In genomic region chr2:164435216-164436090, GRCm38 (mm10) we compare ENCODE assay signal across 13 mouse cellular contexts. TPM values are rescaled to one million over a fixed set of nuclear protein-coding genes. Genes with fewer than 3 reads are reported as not detected.
DNase-seq lines count a peak whose midpoint lies in the region; ATAC-seq lines count a peak whose summit lies in the region.
"Had no signal": no experiment of that assay in that cellular context is flagged by ENCODE, and none has a peak within 500 bp of the region (broad histone marks: within the 10 kb centered on the region; RNA-seq: fewer than 3 reads in every experiment).

No protein-coding gene starts in this region.

- 23% methylated on average over 5 of the region's 5 CpGs for WGBS in liver, embryonic 11.5 days
- WGBS in liver, embryonic 12.5 days (ENCODE audit: insufficient replicate concordance), result 17% methylated on average over 5 of the region's 5 CpGs
- 21% methylated on average over 5 of the region's 5 CpGs for WGBS in embryonic facial prominence, embryonic 13.5 days
- WGBS in limb, embryonic 10.5 days, result 53% methylated on average over 5 of the region's 5 CpGs
- WGBS in stomach, embryonic 14.5 days, result 35% methylated on average over 5 of the region's 5 CpGs

- H3K4me1 ChIP-seq in liver, embryonic 11.5 days (replicated peaks; ENCODE audit: control insufficient read depth, insufficient read depth, low read length), result peaks cover 43% of the 10 kb centered on the region
- H3K4me1 ChIP-seq in liver, embryonic 12.5 days, result peaks cover 23% of the 10 kb centered on the region
- peaks cover 98% of the 10 kb centered on the region for H3K4me1 ChIP-seq in embryonic facial prominence, embryonic 13.5 days
- H3K4me1 ChIP-seq in limb, embryonic 10.5 days, result peaks cover 87% of the 10 kb centered on the region
- peaks cover 85% of the 10 kb centered on the region for H3K4me1 ChIP-seq in stomach, embryonic 14.5 days (ENCODE audit: control insufficient read depth, insufficient read depth, low read length)
- H3K4me1 ChIP-seq: forebrain, embryonic 15.5 days; midbrain, embryonic 13.5 days had no signal

- no peak overlapping the region; the same call in 1 of the 2 replicates for H3K27ac ChIP-seq in liver, embryonic 11.5 days (ENCODE audit: low read depth, low read length)
- H3K27ac ChIP-seq in liver, embryonic 12.5 days, result no peak overlapping the region
- peak overlapping the region; percentile 79; the same call in 1 of the 2 replicates for H3K27ac ChIP-seq in embryonic facial prominence, embryonic 13.5 days
- H3K27ac ChIP-seq in limb, embryonic 10.5 days, result peak overlapping the region; percentile 54; the same call in 1 of the 2 replicates
- H3K27ac ChIP-seq in stomach, embryonic 14.5 days (ENCODE audit: low read length), result peak overlapping the region; percentile 82; the same call in 1 of the 2 replicates
- H3K27ac ChIP-seq: forebrain, embryonic 15.5 days; midbrain, embryonic 13.5 days had no signal

- H3K36me3 ChIP-seq in liver, embryonic 11.5 days (ENCODE audit: control insufficient read depth, insufficient read depth, low read length), result no peaks in the 10 kb centered on the region
- H3K36me3 ChIP-seq in liver, embryonic 12.5 days, result no peaks in the 10 kb centered on the region
- no peaks in the 10 kb centered on the region; the same call in 1 of the 2 replicates for H3K36me3 ChIP-seq in embryonic facial prominence, embryonic 13.5 days
- no peaks in the 10 kb centered on the region for H3K36me3 ChIP-seq in limb, embryonic 10.5 days
- no peaks in the 10 kb centered on the region for H3K36me3 ChIP-seq in stomach, embryonic 14.5 days (ENCODE audit: control insufficient read depth, insufficient read depth, low read length)
- H3K36me3 ChIP-seq: forebrain, embryonic 15.5 days; midbrain, embryonic 13.5 days had no signal

- ATAC-seq in liver, embryonic 11.5 days (replicated peaks; ENCODE audit: low FRiP score), result no peak
- ATAC-seq in liver, embryonic 12.5 days, result no peak
- no peak for ATAC-seq in embryonic facial prominence, embryonic 13.5 days (ENCODE audit: insufficient number of reproducible peaks, insufficient read depth, low FRiP score, low TSS enrichment, low read depth)
- no peak for ATAC-seq in stomach, embryonic 14.5 days (ENCODE audit: insufficient number of reproducible peaks, insufficient read depth, low FRiP score, low read depth)
- ATAC-seq in granulocyte monocyte progenitor cell, adult 5-6 weeks (replicated peaks; ENCODE audit: poor library complexity, severe bottlenecking), result no peak
- ATAC-seq: forebrain, embryonic 15.5 days; midbrain, embryonic 13.5 days had no signal

- no peaks in the 10 kb centered on the region for H3K9me3 ChIP-seq in liver, embryonic 11.5 days (ENCODE audit: control insufficient read depth, low read length)
- no peaks in the 10 kb centered on the region for H3K9me3 ChIP-seq in liver, embryonic 12.5 days (replicated peaks)
- no peaks in the 10 kb centered on the region for H3K9me3 ChIP-seq in embryonic facial prominence, embryonic 13.5 days
- H3K9me3 ChIP-seq in limb, embryonic 10.5 days (replicated peaks), result no peaks in the 10 kb centered on the region
- H3K9me3 ChIP-seq in stomach, embryonic 14.5 days (ENCODE audit: control insufficient read depth, low read depth, low read length), result no peaks in the 10 kb centered on the region
- H3K9me3 ChIP-seq: forebrain, embryonic 15.5 days; midbrain, embryonic 13.5 days had no signal

- no peak overlapping the region for H3K4me3 ChIP-seq in liver, embryonic 11.5 days (ENCODE audit: low read depth, low read length)
- no peak overlapping the region for H3K4me3 ChIP-seq in liver, embryonic 12.5 days
- H3K4me3 ChIP-seq in embryonic facial prominence, embryonic 13.5 days, result no peak overlapping the region
- H3K4me3 ChIP-seq in limb, embryonic 10.5 days, result no peak overlapping the region
- H3K4me3 ChIP-seq in stomach, embryonic 14.5 days (ENCODE audit: low read depth, low read length), result no peak overlapping the region
- H3K4me3 ChIP-seq: forebrain, embryonic 15.5 days; midbrain, embryonic 13.5 days had no signal

- peak overlapping the region; percentile 14; the same call in 1 of the 2 replicates for H3K4me2 ChIP-seq in liver, embryonic 11.5 days
- no peak overlapping the region for H3K4me2 ChIP-seq in liver, embryonic 12.5 days
- H3K4me2 ChIP-seq in embryonic facial prominence, embryonic 13.5 days, result peak overlapping the region; percentile 28
- no peak overlapping the region for H3K4me2 ChIP-seq in stomach, embryonic 14.5 days (replicated peaks; ENCODE audit: low read depth, low read length)
- H3K4me2 ChIP-seq: forebrain, embryonic 15.5 days; midbrain, embryonic 13.5 days had no signal

- H3K9ac ChIP-seq in liver, embryonic 11.5 days (ENCODE audit: low read depth, low read length), result no peak overlapping the region
- H3K9ac ChIP-seq in liver, embryonic 12.5 days, result no peak overlapping the region
- H3K9ac ChIP-seq in embryonic facial prominence, embryonic 13.5 days, result no peak overlapping the region
- H3K9ac ChIP-seq in stomach, embryonic 14.5 days (replicated peaks; ENCODE audit: low read depth, low read length), result no peak overlapping the region
- H3K9ac ChIP-seq: forebrain, embryonic 15.5 days; midbrain, embryonic 13.5 days had no signal

- peaks cover 23% of the 10 kb centered on the region for H3K27me3 ChIP-seq in liver, embryonic 11.5 days (replicated peaks; ENCODE audit: control insufficient read depth, insufficient read depth, low read length)
- peaks cover 67% of the 10 kb centered on the region for H3K27me3 ChIP-seq in liver, embryonic 12.5 days (replicated peaks)
- no peaks in the 10 kb centered on the region for H3K27me3 ChIP-seq in embryonic facial prominence, embryonic 13.5 days
- peaks cover 46% of the 10 kb centered on the region for H3K27me3 ChIP-seq in limb, embryonic 10.5 days (ENCODE audit: low read depth, poor library complexity, severe bottlenecking)
- no peaks in the 10 kb centered on the region for H3K27me3 ChIP-seq in stomach, embryonic 14.5 days (ENCODE audit: control insufficient read depth, insufficient read depth, low read length)
- H3K27me3 ChIP-seq: forebrain, embryonic 15.5 days had no signal

- DNase-seq in liver, embryonic 11.5 days (ENCODE audit: low spot score), result no peak
- DNase-seq in limb, embryonic 10.5 days (ENCODE audit: low spot score), result no peak
- DNase-seq in retina, postnatal 1 day, result no peak
- DNase-seq: adrenal gland, adult 8-10 months; cerebellum, adult 8-10 months had no signal

RNA-seq across cellular contexts. Expression of gene Sdc4, which starts 8.2 kb away (rescaled TPM):
- polyA plus RNA-seq in liver, embryonic 11.5 days (2014; fragmentation: Nextera tagmentation; extraction: Ambion mirVana), result 38.9 and 39.2 TPM in 2 replicates
- polyA plus RNA-seq in liver, embryonic 12.5 days (2016; fragmentation: Nextera tagmentation; extraction: Ambion mirVana), result 31.3 and 31.8 TPM in 2 replicates
- 81.5 and 87.8 TPM in 2 replicates for polyA plus RNA-seq in embryonic facial prominence, embryonic 13.5 days (2015; fragmentation: Nextera tagmentation; extraction: Ambion mirVana)
- polyA plus RNA-seq in limb, embryonic 10.5 days (2016; fragmentation: Nextera tagmentation; extraction: Ambion mirVana), result 22.1 and 24.2 TPM in 2 replicates
- polyA plus RNA-seq in stomach, embryonic 14.5 days (2014; fragmentation: Nextera tagmentation; extraction: Ambion mirVana), result 104 and 120 TPM in 2 replicates
- not detected in 2 replicates for total RNA-seq in granulocyte monocyte progenitor cell, adult 5-6 weeks (2014; fragmentation: Nextera tagmentation)
- total RNA-seq in granulocyte monocyte progenitor cell, adult 5-6 weeks (2017), result not detected in 2 replicates
- total RNA-seq: MEL had no signal

RNA-seq across cellular contexts. Expression of gene Sys1, which starts 21.3 kb away (rescaled TPM):
- 49.1 and 52.8 TPM in 2 replicates for polyA plus RNA-seq in liver, embryonic 11.5 days (2014; fragmentation: Nextera tagmentation; extraction: Ambion mirVana)
- polyA plus RNA-seq in liver, embryonic 12.5 days (2016; fragmentation: Nextera tagmentation; extraction: Ambion mirVana), result 36.1 and 37.9 TPM in 2 replicates
- 56.0 and 65.9 TPM in 2 replicates for polyA plus RNA-seq in embryonic facial prominence, embryonic 13.5 days (2015; fragmentation: Nextera tagmentation; extraction: Ambion mirVana)
- 54.4 and 54.5 TPM in 2 replicates for polyA plus RNA-seq in limb, embryonic 10.5 days (2016; fragmentation: Nextera tagmentation; extraction: Ambion mirVana)
- polyA plus RNA-seq in stomach, embryonic 14.5 days (2014; fragmentation: Nextera tagmentation; extraction: Ambion mirVana), result 65.0 and 67.6 TPM in 2 replicates
- 30.4 and 35.3 TPM in 2 replicates for total RNA-seq in granulocyte monocyte progenitor cell, adult 5-6 weeks (2014; fragmentation: Nextera tagmentation)
- total RNA-seq in granulocyte monocyte progenitor cell, adult 5-6 weeks (2017), result 11.5 and 18.1 TPM in 2 replicates

RNA-seq across cellular contexts. Expression of gene Gm20458, which starts 25.3 kb away (rescaled TPM):
- polyA plus RNA-seq in liver, embryonic 11.5 days (2014; fragmentation: Nextera tagmentation; extraction: Ambion mirVana), result 4.4 and 7.4 TPM in 2 replicates
- 4.7 and 5.2 TPM in 2 replicates for polyA plus RNA-seq in liver, embryonic 12.5 days (2016; fragmentation: Nextera tagmentation; extraction: Ambion mirVana)
- polyA plus RNA-seq in embryonic facial prominence, embryonic 13.5 days (2015; fragmentation: Nextera tagmentation; extraction: Ambion mirVana), result 7.7 and 8.3 TPM in 2 replicates
- polyA plus RNA-seq in limb, embryonic 10.5 days (2016; fragmentation: Nextera tagmentation; extraction: Ambion mirVana), result 2.2 and 3.2 TPM in 2 replicates
- polyA plus RNA-seq in stomach, embryonic 14.5 days (2014; fragmentation: Nextera tagmentation; extraction: Ambion mirVana), result 7.0 and 19.1 TPM in 2 replicates
- total RNA-seq in granulocyte monocyte progenitor cell, adult 5-6 weeks (2014; fragmentation: Nextera tagmentation), result not detected in 2 replicates
- not detected in 2 replicates for total RNA-seq in granulocyte monocyte progenitor cell, adult 5-6 weeks (2017)

RNA-seq across cellular contexts. Expression of gene Matn4, which starts 30.5 kb away (rescaled TPM):
- 0.14 and 0.32 TPM in 2 replicates for polyA plus RNA-seq in liver, embryonic 11.5 days (2014; fragmentation: Nextera tagmentation; extraction: Ambion mirVana)
- polyA plus RNA-seq in liver, embryonic 12.5 days (2016; fragmentation: Nextera tagmentation; extraction: Ambion mirVana), result 0.28 and 0.41 TPM in 2 replicates
- 66.0 and 105 TPM in 2 replicates for polyA plus RNA-seq in embryonic facial prominence, embryonic 13.5 days (2015; fragmentation: Nextera tagmentation; extraction: Ambion mirVana)
- polyA plus RNA-seq in limb, embryonic 10.5 days (2016; fragmentation: Nextera tagmentation; extraction: Ambion mirVana), result 0.15 and 3.0 TPM in 2 replicates
- 1.1 and 2.0 TPM in 2 replicates for polyA plus RNA-seq in stomach, embryonic 14.5 days (2014; fragmentation: Nextera tagmentation; extraction: Ambion mirVana)
- total RNA-seq in granulocyte monocyte progenitor cell, adult 5-6 weeks (2014; fragmentation: Nextera tagmentation), result not detected in 2 replicates
- total RNA-seq in granulocyte monocyte progenitor cell, adult 5-6 weeks (2017), result not detected in 2 replicates
- total RNA-seq: MEL had no signal

RNA-seq across cellular contexts. Expression of gene Rbpjl, which starts 32.5 kb away (rescaled TPM):
- 0.04 and 0.12 TPM in 2 replicates for polyA plus RNA-seq in liver, embryonic 11.5 days (2014; fragmentation: Nextera tagmentation; extraction: Ambion mirVana)
- polyA plus RNA-seq in liver, embryonic 12.5 days (2016; fragmentation: Nextera tagmentation; extraction: Ambion mirVana), result not detected in 2 replicates
- 0.59 and 1.0 TPM in 2 replicates for polyA plus RNA-seq in embryonic facial prominence, embryonic 13.5 days (2015; fragmentation: Nextera tagmentation; extraction: Ambion mirVana)
- 0.03 TPM in 1 of 2 replicates, not detected in the other for polyA plus RNA-seq in limb, embryonic 10.5 days (2016; fragmentation: Nextera tagmentation; extraction: Ambion mirVana)
- polyA plus RNA-seq in stomach, embryonic 14.5 days (2014; fragmentation: Nextera tagmentation; extraction: Ambion mirVana), result 0.14 and 6.6 TPM in 2 replicates
- total RNA-seq in granulocyte monocyte progenitor cell, adult 5-6 weeks (2014; fragmentation: Nextera tagmentation), result not detected in 2 replicates
- not detected in 2 replicates for total RNA-seq in granulocyte monocyte progenitor cell, adult 5-6 weeks (2017)
- total RNA-seq: adrenal gland, adult 8-10 months; heart, adult 8-10 months; MEL had no signal
- polyA plus RNA-seq: midbrain, embryonic 13.5 days had no signal

Comparison
In these comparisons a context has a peak if more than half of its experiments do, and no peak if none do; other contexts are left out.
1. H3K4me2 ChIP-seq: peak in liver, embryonic 11.5 days (single experiment) and embryonic facial prominence, embryonic 13.5 days (single experiment); none in liver, embryonic 12.5 days (single experiment) and stomach, embryonic 14.5 days (single experiment).
2. H3K27ac ChIP-seq: peak in embryonic facial prominence, embryonic 13.5 days (single experiment), limb, embryonic 10.5 days (single experiment) and stomach, embryonic 14.5 days (single experiment); none in liver, embryonic 11.5 days (single experiment) and liver, embryonic 12.5 days (single experiment).